Mouse (Mus musculus) ES-E14 (cell line): ENCODE measurements around the gene Ctdsp2. TPM values are rescaled to one million over a fixed set of nuclear protein-coding genes. Genes with fewer than 3 reads are reported as not detected.

Source experiments
- DNase-seq: peaks from one replicate; pipeline ENCODE4 v3.0.0-alpha.2; 2013; ENCODE audit warnings: low read depth, low spot score
- H3K27ac ChIP-seq: 2 replicates; pipeline ENCODE4 v1.5.1; 2012; ENCODE audit warnings: low read depth, mild to moderate bottlenecking, low read length, moderate library complexity, mixed read lengths; ENCODE audit not compliant: poor library complexity, insufficient read depth, severe bottlenecking
- H3K36me3 ChIP-seq: 2 replicates; pipeline ENCODE4 v1.6.1; 2012; ENCODE audit warnings: mild to moderate bottlenecking, low read length, moderate library complexity, mixed read lengths; ENCODE audit not compliant: control insufficient read depth, poor library complexity, insufficient read depth, severe bottlenecking
- H3K4me1 ChIP-seq, 2 experiments: fragments of 150-350 bp in 1 of 2; sonication (generic) in 1 of 2; 2 replicates each; pipeline ENCODE4 v1.6.1; 2012; ENCODE audit warnings: low read length in 2 of 2, mild to moderate bottlenecking in 1 of 2, mixed read lengths in 1 of 2; ENCODE audit not compliant: control insufficient read depth in 2 of 2, insufficient read depth in 2 of 2, poor library complexity in 1 of 2
- H3K4me3 ChIP-seq, 2 experiments: fragments of 150-350 bp in 1 of 2; sonication (generic) in 1 of 2; 2 replicates each; pipeline ENCODE4 v1.5.1; 2012; ENCODE audit warnings: low read length in 2 of 2, low read depth in 1 of 2, mild to moderate bottlenecking in 1 of 2, mixed read lengths in 1 of 2; ENCODE audit not compliant: insufficient read depth in 1 of 2, poor library complexity in 1 of 2, severe bottlenecking in 1 of 2
- H3K9ac ChIP-seq: 2 replicates; pipeline ENCODE4 v1.6.1; 2012; ENCODE audit warnings: low read depth, mild to moderate bottlenecking, low read length, mixed read lengths; ENCODE audit not compliant: poor library complexity, insufficient read depth, severe bottlenecking
- H3K9me3 ChIP-seq: fragments of 150-350 bp; sonication (generic); 2 replicates; pipeline ENCODE4 v1.6.1; 2012; ENCODE audit warnings: low read depth, mild to moderate bottlenecking, low read length; ENCODE audit not compliant: control insufficient read depth, insufficient read depth
- CHD2 ChIP-seq: IDR thresholded peaks from 2 replicates; pipeline ENCODE4 v1.6.1; 2014; ENCODE audit warnings: mild to moderate bottlenecking, low read depth, low read length, inconsistent platforms
- HCFC1 ChIP-seq: IDR thresholded peaks from 2 replicates; pipeline ENCODE4 v1.6.1; 2012; ENCODE audit warnings: low read length, inconsistent platforms, borderline replicate concordance; ENCODE audit not compliant: insufficient read depth
- MAFK ChIP-seq: IDR thresholded peaks from 2 replicates; pipeline ENCODE4 v1.6.1; 2014; ENCODE audit warnings: mild to moderate bottlenecking, low read depth, low read length, inconsistent platforms; ENCODE audit not compliant: insufficient read depth
- ZC3H11A ChIP-seq: IDR thresholded peaks from 2 replicates; pipeline ENCODE4 v1.6.1; 2012; ENCODE audit warnings: low read depth, mild to moderate bottlenecking, inconsistent platforms, low read length, borderline replicate concordance
- ZNF384 ChIP-seq: IDR thresholded peaks from 2 replicates; pipeline ENCODE4 v1.6.1; 2012; ENCODE audit warnings: low read depth, low read length, inconsistent platforms
- in situ Hi-C, 2 experiments: fragments of 600-800 bp; cut with MboI; formaldehyde crosslinking; loops; one replicate each; pipeline ENCODE4 v1.15.1; 2025; ENCODE audit warnings: low sequenced_read_pairs in 2 of 2, inconsistent platforms in 1 of 2; ENCODE audit not compliant: unreplicated experiment in 2 of 2
- total RNA-seq: library from RNA; depleted of rRNA; stranded (reverse); fragments of 300-350 nt; gene quantifications from 2 replicates; pipeline ENCODE4 v1.2.3, GENCODE M21; 2012

Ctdsp2 gene
- total RNA-seq, 1 experiment, result 28.5 TPM

- peaks cover 0 to 4% of the 10 kb centered on the region in 2 experiments; a peak in 1 of 4 replicates for H3K4me1 ChIP-seq
- no peak for DNase-seq
- H3K4me3 ChIP-seq, result no peak overlapping the region
- H3K36me3 ChIP-seq, result peaks cover 3% of the 10 kb centered on the region; the same call in 1 of the 2 replicates
- TF ChIP-seq HCFC1 (no peak), ZC3H11A (no peak), ZNF384 (no peak), CHD2 (no peak), MAFK (no peak)
- H3K9ac ChIP-seq, result no peak overlapping the region
- no peak overlapping the region for H3K27ac ChIP-seq
- in situ Hi-C loops, result no loop called here
- no peaks in the 10 kb centered on the region for H3K9me3 ChIP-seq
Measured at GRCm38 (mm10) chr10:127017071-127017470, 38.6 kb downstream of the Ctdsp2 start.

- in situ Hi-C loops, result no loop called here
- Histone ChIP-seq H3K4me1 (peaks cover 0 to 4% of the 10 kb centered on the region in 2 experiments; a peak in 1 of 4 replicates), H3K9ac (no peak overlapping the region), H3K9me3 (no peaks in the 10 kb centered on the region), H3K27ac (no peak overlapping the region), H3K4me3 (no peak overlapping the region), H3K36me3 (peaks cover 12% of the 10 kb centered on the region)
- DNase-seq, result no peak
- TF ChIP-seq MAFK (no peak), HCFC1 (no peak), ZNF384 (no peak), ZC3H11A (no peak), CHD2 (no peak)
Measured at GRCm38 (mm10) chr10:127018422-127018821, 39.9 kb downstream of the Ctdsp2 start.

GRCm38 (mm10) chr10:127030336-127031296 lies 52.1 kb downstream of the Ctdsp2 start, which contains the start of gene Tsfm:
Tsfm (minus strand) TSS chr10:127030840.
- in situ Hi-C loops, result no loop called here
- Histone ChIP-seq H3K36me3 (peaks cover 18% of the 10 kb centered on the region), H3K4me1 (peaks cover 0 to 9% of the 10 kb centered on the region in 2 experiments; a peak in 1 of 4 replicates), H3K9ac (peak within 1 kb of the TSS; percentile 94), H3K27ac (peak within 1 kb of the TSS; percentile 54), H3K9me3 (no peaks in the 10 kb centered on the region), H3K4me3 (peak within 1 kb of the TSS; percentile 82 to 98)
- DNase-seq, result peak; percentile 81
- TF ChIP-seq HCFC1 (peak; percentile 79), CHD2 (0 out of 2 replicates have a peak, but pooled peaks have one; percentile 37), MAFK (no peak), ZNF384 (no peak), ZC3H11A (peak; percentile 52; the same call in 1 of the 2 replicates)

GRCm38 (mm10) chr10:127033301-127033741 lies 54.8 kb downstream of the Ctdsp2 start:
- no peak overlapping the region for H3K9ac ChIP-seq
- peaks cover 7% of the 10 kb centered on the region for H3K36me3 ChIP-seq
- H3K27ac ChIP-seq, result no peak overlapping the region
- H3K4me1 ChIP-seq, result peaks cover 3 to 15% of the 10 kb centered on the region in 2 experiments; a peak in 3 of 4 replicates
- no peak for TF ChIP-seq MAFK
- no peak for TF ChIP-seq ZC3H11A
- no peak for TF ChIP-seq CHD2
- no peak for TF ChIP-seq ZNF384
- no peak for TF ChIP-seq HCFC1
- no peak for DNase-seq
- H3K4me3 ChIP-seq, result no peak overlapping the region; a peak in 1 of 4 replicates
- in situ Hi-C loops, result no loop called here
- no peaks in the 10 kb centered on the region for H3K9me3 ChIP-seq
